Mouse (Mus musculus) G1E-ER4 (cell line): ENCODE data around the gene 2410004P03Rik. TPM values are rescaled to one million over a fixed set of nuclear protein-coding genes. Genes with fewer than 3 reads are reported as not detected.

ENCODE experiments used
- GATA1 ChIP-seq: IDR thresholded peaks from one replicate; pipeline ENCODE4 v1.8.0; 2012; ENCODE audit warnings: low read length, inconsistent platforms
- polyA plus RNA-seq: library from polyadenylated mRNA; stranded (reverse); fragments of >175 nt; gene quantifications from 2 replicates; pipeline ENCODE4 v1.2.3, GENCODE M21; 2012

2410004P03Rik gene
- polyA plus RNA-seq, result not detected in 2 replicates

DNA sequence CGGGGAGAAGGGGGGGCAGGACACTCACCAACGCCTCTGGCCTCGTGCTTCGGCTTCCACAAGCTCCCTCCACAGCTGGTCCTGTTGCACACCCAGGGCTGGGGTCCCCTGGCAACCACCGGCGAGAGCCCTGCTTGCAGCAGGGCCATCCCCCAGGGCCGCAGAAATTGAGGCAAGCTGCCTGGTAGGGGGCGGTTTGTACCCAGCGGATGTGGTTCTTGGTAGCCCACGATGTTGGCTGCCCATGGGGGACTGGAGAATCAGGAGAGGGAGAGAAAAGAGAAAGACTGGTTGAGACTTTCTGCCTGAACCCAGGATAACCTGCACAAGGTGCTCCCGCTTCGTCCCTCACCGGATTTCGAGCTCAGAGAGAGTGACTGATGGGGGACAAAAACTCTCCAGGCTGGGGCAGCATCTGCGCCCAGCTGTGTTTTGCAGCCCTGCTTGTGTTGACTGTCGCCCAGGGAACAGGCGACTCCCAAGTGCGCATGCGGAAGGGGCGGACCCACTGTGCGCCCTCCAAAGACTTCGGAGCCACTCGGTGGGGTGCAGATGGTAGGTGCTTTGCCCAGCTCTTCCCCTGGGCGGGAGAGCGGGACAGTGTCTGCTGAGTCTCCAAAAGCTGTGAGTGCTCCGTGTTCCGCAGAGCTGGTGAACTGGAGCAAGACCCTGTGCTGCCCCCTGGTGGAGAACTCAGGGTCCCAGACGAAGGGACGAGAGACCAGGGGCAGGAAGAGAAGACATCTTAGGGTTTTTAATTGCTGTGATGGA is at the start of gene 2410004P03Rik:
TSS of gene 2410004P03Rik (minus strand) at position 628 of the 771 bp plus-strand sequence.
- TF ChIP-seq GATA1, result no peak

DNA sequence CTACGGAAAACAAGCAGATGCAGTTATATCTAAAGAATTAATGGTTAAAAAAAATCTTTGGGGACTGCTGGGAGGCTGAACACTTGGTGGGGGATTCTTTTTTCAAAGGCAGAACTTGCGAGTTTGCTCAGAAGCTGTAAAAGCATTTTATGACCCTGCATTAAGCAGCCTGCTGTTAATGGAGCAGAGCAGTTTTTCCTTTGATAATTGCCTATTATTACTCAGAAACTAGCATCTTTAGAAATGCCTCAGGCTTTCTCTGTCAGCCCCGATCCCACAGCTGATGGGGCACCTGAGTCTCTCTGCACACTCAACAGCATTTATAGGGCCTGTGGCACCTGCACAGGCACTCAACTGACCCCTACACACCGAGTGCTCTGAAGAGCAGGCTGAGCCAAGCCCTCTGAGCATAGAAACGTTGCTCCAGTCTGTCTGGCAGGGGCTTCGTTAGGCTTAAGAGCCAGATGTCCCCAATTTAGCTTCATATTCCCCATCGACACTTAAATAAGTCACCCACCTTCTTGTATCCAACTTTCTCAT is 49.7 kb upstream of the 2410004P03Rik start:
- no peak for TF ChIP-seq GATA1

DNA sequence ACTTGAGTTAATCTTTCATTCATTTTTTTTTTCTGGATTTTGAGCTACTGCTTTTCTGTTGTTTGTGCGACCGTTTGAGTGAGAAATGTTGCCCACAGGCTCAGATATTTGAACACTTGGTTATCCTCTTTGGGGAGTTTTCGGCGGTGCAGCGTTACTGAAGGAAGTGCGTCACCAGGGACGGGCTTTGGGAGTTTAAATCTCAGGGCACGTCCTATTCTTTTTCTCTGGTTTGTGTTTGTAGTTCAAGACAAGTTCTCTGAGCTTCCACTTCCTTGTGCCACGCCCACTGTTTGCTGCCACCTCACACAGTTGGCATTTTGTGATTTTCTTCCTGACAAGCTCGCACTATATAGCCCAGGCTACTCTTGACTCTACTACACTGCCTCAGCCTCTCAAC is 47.0 kb upstream of the 2410004P03Rik start:
- no peak for TF ChIP-seq GATA1

DNA sequence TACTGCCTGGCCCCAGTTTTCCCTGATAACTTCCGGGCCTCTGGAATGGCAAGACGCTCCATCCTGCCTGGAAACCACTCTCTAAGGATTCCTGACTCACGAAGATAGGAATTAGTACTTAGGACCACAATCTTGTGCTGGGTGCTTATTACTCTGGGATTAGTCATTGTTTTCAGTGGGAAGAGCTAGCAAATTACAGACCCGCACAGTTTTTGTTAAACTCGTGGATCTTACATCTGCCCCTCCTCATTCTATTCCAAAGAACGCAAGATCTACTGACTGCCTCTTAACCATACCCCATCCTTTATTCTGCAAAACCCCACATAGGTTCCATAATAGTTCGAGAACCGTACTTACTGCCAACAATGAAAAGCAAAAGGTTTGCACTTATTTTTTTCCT is 45.6 kb upstream of the 2410004P03Rik start:
- no peak for TF ChIP-seq GATA1

DNA sequence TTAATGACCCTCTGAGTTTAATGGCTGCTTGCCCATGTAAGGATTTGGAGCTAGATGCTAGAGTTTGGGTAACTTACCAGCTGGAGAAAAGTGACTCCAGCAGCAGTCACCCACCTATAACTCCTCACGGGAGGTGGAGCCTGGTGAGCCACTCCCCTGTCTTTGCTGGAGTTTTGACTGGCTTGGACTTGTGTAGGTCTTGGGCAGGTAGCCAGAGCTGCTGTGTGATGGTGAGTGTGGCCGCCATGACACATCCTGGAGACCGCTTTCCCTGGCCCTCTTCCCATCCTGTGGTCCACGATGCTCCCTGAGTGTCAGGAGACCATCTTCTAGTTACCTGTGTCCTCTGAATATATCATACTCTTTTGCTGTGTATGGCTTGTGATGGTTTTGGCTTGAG is 44.2 kb upstream of the 2410004P03Rik start:
- no peak for TF ChIP-seq GATA1

DNA sequence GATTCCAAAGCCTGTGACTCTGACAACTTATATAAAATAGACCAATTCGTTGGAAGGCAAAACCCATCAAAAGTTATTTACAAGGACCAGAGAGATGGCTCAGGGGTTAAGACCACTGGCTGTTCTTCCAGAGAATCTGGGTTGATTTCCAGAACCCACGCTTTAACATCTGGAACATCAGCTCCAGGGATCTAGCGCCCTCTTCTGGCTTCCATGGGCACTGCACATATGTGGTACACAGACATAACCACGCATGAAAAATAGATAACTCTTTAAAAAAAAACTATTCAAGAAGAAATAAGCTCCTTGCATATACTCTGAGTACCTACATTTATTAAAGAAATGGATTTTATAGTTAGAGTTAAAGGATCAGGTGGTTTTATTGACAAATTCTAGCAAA is 43.2 kb upstream of the 2410004P03Rik start:
- TF ChIP-seq GATA1, result no peak

DNA sequence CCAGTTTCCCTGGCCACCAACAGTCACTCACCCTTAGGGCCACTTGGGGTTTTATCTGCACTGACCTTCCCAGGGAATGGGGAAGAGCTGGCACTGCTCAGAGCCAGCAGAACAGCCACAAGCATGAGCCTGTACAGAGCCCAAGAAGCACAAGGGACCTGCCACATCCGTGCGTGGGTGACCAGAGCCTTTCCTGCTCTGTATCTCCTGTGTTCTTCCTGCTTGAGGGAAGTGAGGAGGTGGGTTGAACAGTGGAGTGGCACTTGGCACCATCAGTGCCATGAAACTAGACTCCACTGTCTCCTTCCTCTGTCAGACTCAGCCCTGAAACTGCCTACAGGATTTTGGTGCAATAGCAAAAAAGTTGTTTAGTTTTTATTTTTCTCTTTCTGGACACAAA is 41.1 kb upstream of the 2410004P03Rik start:
- no peak for TF ChIP-seq GATA1

DNA sequence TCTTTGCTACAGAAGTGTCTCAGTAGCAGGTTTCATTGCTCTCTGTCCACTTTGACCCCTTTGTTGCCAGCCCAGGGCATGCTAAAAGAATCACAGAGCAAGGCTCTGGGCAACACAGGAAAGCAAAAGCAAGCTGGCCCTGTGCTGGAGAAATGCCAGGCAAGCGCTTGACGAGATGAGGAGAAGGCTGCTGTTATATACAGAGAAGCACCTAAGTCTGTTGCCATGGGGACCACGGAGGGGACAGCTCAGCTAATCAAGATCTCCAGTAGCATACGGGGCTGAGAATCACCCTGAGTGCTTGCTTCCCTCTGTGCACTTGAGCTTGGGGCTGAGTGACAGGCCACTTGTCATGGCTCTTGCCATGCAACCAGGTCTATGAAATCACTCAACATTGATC is 39.5 kb upstream of the 2410004P03Rik start:
- no peak for TF ChIP-seq GATA1

DNA sequence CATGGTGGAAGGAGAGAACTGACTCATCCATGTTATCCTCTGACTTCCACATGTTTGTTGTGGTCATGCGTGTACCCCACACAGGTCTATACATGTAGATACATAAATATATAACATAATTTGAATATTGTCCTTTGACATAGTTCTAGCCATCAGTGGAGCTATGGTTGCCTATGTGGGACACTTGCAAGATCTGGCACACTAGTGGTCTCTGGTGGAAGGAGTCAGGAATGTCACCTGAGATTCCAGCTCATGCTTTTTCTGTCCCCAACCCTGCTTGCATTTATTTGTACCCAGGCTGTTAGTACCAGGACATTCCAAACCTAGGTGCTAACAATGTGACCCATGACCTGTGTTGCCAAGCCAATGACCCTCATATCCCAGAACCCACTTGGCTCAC is 38.3 kb upstream of the 2410004P03Rik start:
- no peak for TF ChIP-seq GATA1

DNA sequence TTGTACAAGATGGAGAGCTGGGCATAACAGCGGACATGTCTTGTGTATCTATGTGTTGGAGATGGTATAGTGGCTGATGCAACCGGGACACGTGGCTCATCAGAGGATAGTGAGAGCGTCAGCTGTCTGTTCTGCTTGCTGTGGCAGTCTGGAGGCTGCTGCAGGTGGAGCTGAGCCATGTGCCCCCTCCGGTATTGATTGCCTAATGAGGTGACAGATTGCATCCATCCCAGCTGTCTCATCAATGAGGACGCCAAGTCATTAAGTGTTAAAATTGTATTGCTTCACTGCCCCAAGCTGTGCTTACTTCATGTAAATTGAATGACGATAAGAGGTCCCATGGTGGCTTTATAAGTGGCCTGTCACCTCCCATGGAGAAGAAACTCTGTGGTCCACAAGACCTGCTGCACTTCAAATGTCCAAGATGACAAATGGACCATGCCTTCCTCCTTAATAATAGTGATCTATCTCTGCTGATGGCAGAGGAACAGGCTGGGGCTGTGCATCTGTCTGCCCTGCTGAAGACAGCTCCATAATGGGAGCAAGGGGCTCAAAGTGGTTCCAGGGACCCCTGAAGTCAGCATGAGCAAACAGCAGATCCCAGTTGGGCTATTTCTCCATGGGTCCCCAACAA is 37.6 kb upstream of the 2410004P03Rik start:
- no peak for TF ChIP-seq GATA1

DNA sequence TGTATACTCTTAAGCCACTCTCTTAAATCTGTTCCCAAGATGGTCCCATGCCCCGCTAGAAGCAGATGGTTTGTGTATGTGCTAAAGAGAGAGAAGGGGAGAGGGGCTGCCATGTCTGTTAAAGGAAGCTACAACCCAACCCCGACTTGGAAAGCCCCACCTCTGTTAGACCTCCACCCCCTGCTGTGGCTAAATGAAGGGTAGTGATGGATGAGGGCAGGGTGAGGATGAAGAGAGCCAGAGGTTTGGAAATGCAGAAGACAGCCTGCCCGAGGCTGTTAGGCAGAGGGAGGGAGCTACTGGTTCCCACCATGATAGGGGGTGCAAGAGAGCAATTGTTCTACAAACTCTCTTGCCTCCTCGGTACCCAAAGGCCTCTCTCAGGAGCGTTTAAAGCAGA is 31.8 kb upstream of the 2410004P03Rik start:
- no peak for TF ChIP-seq GATA1

DNA sequence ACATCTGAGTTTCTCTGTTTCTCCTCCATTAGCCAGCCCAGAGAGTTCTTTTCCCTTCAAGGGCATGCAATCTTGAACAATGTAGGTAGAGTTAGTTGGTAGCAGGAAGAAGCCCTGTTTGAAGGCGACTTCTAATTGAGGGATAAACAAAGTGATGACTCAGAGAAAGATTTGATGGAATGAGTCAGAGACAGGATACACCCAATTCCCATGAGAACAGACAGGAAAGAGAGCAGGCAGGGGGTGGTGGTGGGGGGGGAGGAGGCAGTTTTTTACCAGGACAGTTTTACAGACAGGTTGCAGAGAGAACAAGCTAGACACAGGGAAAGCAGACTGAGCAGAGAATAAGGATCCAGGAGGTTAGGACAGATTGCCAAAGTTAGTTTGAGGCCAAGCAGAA is 29.0 kb upstream of the 2410004P03Rik start:
- TF ChIP-seq GATA1, result no peak

DNA sequence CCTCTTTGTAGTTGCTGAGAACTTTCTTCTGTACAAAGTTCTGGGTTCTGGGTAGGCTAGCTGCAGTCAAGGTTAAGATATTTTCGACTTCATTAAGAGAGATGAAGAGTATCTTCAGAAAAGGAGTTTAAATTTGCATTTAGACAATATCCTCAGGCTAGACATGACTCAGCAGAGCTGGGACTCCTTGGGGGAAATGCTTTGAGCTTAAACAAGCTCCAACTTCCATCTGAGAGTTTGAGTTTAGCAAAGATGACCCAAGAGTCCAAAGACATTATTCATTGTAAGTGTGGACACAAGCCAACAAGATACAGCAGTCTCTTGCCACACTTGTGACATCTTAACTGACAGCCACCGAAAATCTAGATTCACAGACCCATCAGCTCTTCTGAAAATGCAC is 27.9 kb upstream of the 2410004P03Rik start:
- TF ChIP-seq GATA1, result no peak

DNA sequence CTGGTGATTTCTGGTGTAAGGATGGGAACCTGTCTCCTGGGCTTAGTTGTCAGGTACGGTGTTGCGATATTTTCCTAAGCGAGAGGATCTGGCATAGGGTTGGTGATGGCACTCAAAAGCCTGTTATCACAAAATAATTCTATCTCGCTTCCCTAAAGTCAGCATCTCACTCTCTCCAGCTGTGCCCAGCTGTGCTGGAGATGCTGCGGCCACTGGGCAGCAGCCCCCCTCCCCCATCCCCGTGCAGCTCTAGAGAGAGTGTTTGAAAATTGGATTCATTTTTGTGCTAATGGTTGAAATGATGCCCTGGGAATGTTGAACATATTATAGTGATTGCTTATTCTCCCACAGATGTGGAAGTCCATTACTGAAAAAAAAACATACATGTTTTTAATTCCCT is 26.7 kb upstream of the 2410004P03Rik start:
- no peak for TF ChIP-seq GATA1

DNA sequence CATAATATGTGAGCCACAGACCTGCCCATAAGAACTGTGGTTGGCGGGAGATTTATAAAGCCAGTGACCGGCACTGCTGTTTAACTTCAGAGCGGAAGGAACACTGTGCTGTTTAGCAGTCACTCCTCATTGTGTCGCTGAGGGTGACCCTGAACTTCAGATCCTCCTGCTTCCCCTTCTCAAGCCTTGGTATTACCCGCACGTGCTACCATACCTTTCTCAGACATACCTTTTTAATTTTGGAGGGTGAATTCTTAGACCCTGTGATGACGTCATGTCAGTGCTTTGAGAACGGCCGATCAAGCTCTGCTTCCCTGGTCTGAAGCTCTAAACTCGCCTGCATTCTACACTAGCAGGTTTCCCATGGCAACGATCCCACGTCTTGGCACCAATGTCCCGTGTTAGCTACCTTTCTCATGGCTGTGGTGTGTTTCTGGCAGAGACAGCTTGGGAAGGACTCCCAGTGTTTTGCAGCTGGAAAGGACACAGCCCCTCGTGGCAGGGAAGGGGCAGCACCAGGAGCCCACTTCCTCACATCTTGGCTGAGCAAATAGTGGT is 25.6 kb upstream of the 2410004P03Rik start:
- TF ChIP-seq GATA1, result no peak

DNA sequence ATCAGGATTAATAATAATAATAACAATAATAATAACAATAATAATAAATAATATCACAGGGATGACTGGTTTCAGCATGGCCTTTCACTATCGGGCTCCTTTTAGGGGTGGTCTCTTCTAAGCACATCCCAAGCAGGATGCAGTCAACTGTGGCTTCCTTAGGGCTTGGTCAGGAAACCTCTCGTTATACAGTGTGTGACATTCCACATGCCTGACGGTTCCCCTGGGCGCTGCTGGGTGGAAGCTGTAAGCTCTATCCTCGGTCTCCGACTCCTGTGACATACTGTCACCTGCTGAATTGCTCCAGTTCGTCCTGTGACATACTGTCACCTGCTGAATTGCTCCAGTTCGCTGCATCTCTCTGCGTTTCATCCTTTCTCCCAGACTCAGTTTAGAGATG is 25.0 kb upstream of the 2410004P03Rik start:
- no peak for TF ChIP-seq GATA1

DNA sequence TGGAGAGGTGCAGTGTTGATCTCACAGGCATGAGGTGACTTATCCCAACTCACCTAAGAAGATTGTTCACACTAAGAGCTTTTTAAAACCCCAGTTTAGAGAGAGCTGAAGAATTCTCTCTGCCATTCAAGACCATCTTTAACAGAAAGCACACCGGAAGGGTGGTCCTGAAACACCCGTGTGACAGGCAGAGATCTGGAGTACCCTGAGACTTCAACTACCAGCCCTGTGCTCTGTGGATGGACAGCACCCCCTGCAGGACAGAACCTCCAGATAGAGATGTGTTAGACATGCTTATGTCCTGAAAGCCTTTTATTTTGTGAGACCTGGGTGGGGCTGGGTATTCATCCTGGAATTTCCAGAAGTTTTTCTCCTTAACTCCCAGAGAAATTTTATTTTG is 23.6 kb upstream of the 2410004P03Rik start:
- no peak for TF ChIP-seq GATA1
